Mouse (Mus musculus) heart, postnatal 4 days (tissue): Measurements from ENCODE around the gene Adh1. TPM values are rescaled to one million over a fixed set of nuclear protein-coding genes. Genes with fewer than 3 reads are reported as not detected.

Source experiments
- DNase-seq: peaks from one replicate; pipeline ENCODE4 v3.0.0; 2021
- total RNA-seq, 2 experiments: library from RNA; stranded (reverse); gene quantifications; 2 replicates each; pipeline ENCODE4 v1.2.3; 2021

Adh1 gene
- total RNA-seq, 2 experiments from 2014 or later, result 13.3 to 13.5 TPM

- no peak for DNase-seq
Observed at GRCm38 (mm10) chr3:138290672-138291071, 29.9 kb downstream of the Adh1 start.

GRCm38 (mm10) chr3:138291529-138292117 is 30.8 kb downstream of the Adh1 start:
- DNase-seq, result no peak

- DNase-seq, result no peak
Observed at GRCm38 (mm10) chr3:138293298-138293895, 32.6 kb downstream of the Adh1 start.

GRCm38 (mm10) chr3:138300130-138300529 is 39.3 kb downstream of the Adh1 start:
- no peak for DNase-seq

GRCm38 (mm10) chr3:138302676-138303075 is 41.9 kb downstream of the Adh1 start:
- no peak for DNase-seq

GRCm38 (mm10) chr3:138303771-138304488 is 43.1 kb downstream of the Adh1 start:
- no peak for DNase-seq

GRCm38 (mm10) chr3:138304489-138304871 is 43.7 kb downstream of the Adh1 start:
- DNase-seq, result no peak

- no peak for DNase-seq
Observed at GRCm38 (mm10) chr3:138305486-138306289, 44.9 kb downstream of the Adh1 start.

GRCm38 (mm10) chr3:138306290-138306683 is 45.5 kb downstream of the Adh1 start:
- DNase-seq, result no peak

- no peak for DNase-seq
Observed at GRCm38 (mm10) chr3:138309910-138310309, 49.1 kb downstream of the Adh1 start.

GRCm38 (mm10) chr3:138311015-138311414 is 50.2 kb downstream of the Adh1 start:
- no peak for DNase-seq

GRCm38 (mm10) chr3:138312965-138313364 is 52.2 kb downstream of the Adh1 start, which contains the start of gene Adh6a:
TSS of gene Adh6a (plus strand) at chr3:138313286.
- DNase-seq, result no peak

GRCm38 (mm10) chr3:138316908-138317472 is 56.2 kb downstream of the Adh1 start:
- no peak for DNase-seq

GRCm38 (mm10) chr3:138325001-138325400 is 64.2 kb downstream of the Adh1 start:
- no peak for DNase-seq

- no peak for DNase-seq
Observed at GRCm38 (mm10) chr3:138325466-138325865, 64.7 kb downstream of the Adh1 start.

GRCm38 (mm10) chr3:138333910-138334309 is 73.1 kb downstream of the Adh1 start:
- no peak for DNase-seq

GRCm38 (mm10) chr3:138334320-138334719 is 73.5 kb downstream of the Adh1 start:
- no peak for DNase-seq

GRCm38 (mm10) chr3:138335566-138335965 is 74.8 kb downstream of the Adh1 start:
- DNase-seq, result no peak

- DNase-seq, result no peak
Observed at GRCm38 (mm10) chr3:138336104-138336754, 75.4 kb downstream of the Adh1 start.
